Mouse (Mus musculus): ENCODE results near the gene Chchd1. TPM values are rescaled to one million over a fixed set of nuclear protein-coding genes. Genes with fewer than 3 reads are reported as not detected.
A peak's percentile ranks its signal among the peaks of the same experiment; 100 is the strongest.

Chchd1 gene
- polyA plus RNA-seq (2016; fragmentation: Nextera tagmentation; extraction: Ambion mirVana), result 268 and 275 TPM in 2 replicates

GRCm38 (mm10) chr14:20702741-20703381, at the start of gene Chchd1:
Gene Chchd1, plus strand, starts transcription at chr14:20703006.
- WGBS, result under 1% methylated on average over 61 of the region's 61 CpGs
- Histone ChIP-seq H3K27me3 (no peaks in the 10 kb centered on the region), H3K9ac (peak within 1 kb of the TSS; percentile 83), H3K4me3 (replicated peaks) (peak within 1 kb of the TSS; percentile 80), H3K9me3 (no peaks in the 10 kb centered on the region), H3K4me1 (peaks cover 42% of the 10 kb centered on the region), H3K36me3 (replicated peaks) (peaks cover 24% of the 10 kb centered on the region), H3K27ac (peak within 1 kb of the TSS; percentile 93), H3K4me2 (peak within 1 kb of the TSS; percentile 70)
- ATAC-seq (ENCODE audit: low FRiP score), result peak; percentile 75

GRCm38 (mm10) chr14:20654690-20655421, 48.0 kb upstream of the Chchd1 start:
- no peaks in the 10 kb centered on the region for H3K9me3 ChIP-seq
- no peaks in the 10 kb centered on the region for H3K36me3 ChIP-seq (replicated peaks)
- 82% methylated on average over 9 of the region's 9 CpGs for WGBS
- H3K27me3 ChIP-seq, result peaks cover 9% of the 10 kb centered on the region; the same call in 1 of the 2 replicates
- H3K4me1 ChIP-seq, result no peaks in the 10 kb centered on the region
- H3K27ac ChIP-seq, result no peak overlapping the region
- H3K9ac ChIP-seq, result no peak overlapping the region
- ATAC-seq (ENCODE audit: low FRiP score), result no peak
- no peak overlapping the region for H3K4me3 ChIP-seq (replicated peaks)
- H3K4me2 ChIP-seq, result no peak overlapping the region

- Histone ChIP-seq H3K36me3 (replicated peaks) (no peaks in the 10 kb centered on the region), H3K4me2 (no peak overlapping the region), H3K9me3 (no peaks in the 10 kb centered on the region), H3K27me3 (peaks cover 9% of the 10 kb centered on the region; the same call in 1 of the 2 replicates), H3K4me1 (no peaks in the 10 kb centered on the region), H3K4me3 (replicated peaks) (no peak overlapping the region), H3K9ac (no peak overlapping the region), H3K27ac (no peak overlapping the region)
- no peak for ATAC-seq (ENCODE audit: low FRiP score)
- 80% methylated on average over 9 of the region's 9 CpGs for WGBS
These were observed 47.1 kb upstream of the Chchd1 start for GRCm38 (mm10) chr14:20655731-20656130.

GRCm38 (mm10) chr14:20656361-20656760, 46.4 kb upstream of the Chchd1 start, which contains the start of gene Myoz1:
Gene Myoz1, minus strand, starts transcription at chr14:20656540.
- H3K27ac ChIP-seq, result no peak within 1 kb of the TSS
- H3K4me3 ChIP-seq (replicated peaks), result no peak within 1 kb of the TSS
- H3K4me2 ChIP-seq, result no peak within 1 kb of the TSS
- WGBS, result 38% methylated on average over 11 of the region's 11 CpGs
- no peak within 1 kb of the TSS for H3K9ac ChIP-seq
- peaks cover 9% of the 10 kb centered on the region; the same call in 1 of the 2 replicates for H3K27me3 ChIP-seq
- no peaks in the 10 kb centered on the region for H3K9me3 ChIP-seq
- no peak for ATAC-seq (ENCODE audit: low FRiP score)
- peaks cover under 1% of the 10 kb centered on the region; the same call in 1 of the 2 replicates for H3K4me1 ChIP-seq
- H3K36me3 ChIP-seq (replicated peaks), result no peaks in the 10 kb centered on the region

- Histone ChIP-seq H3K27ac (no peak overlapping the region), H3K9ac (no peak overlapping the region), H3K36me3 (replicated peaks) (no peaks in the 10 kb centered on the region), H3K9me3 (no peaks in the 10 kb centered on the region), H3K27me3 (peaks cover 24% of the 10 kb centered on the region), H3K4me1 (peaks cover 13% of the 10 kb centered on the region), H3K4me2 (no peak overlapping the region), H3K4me3 (replicated peaks) (no peak overlapping the region)
- ATAC-seq (ENCODE audit: low FRiP score), result no peak
These were observed 44.5 kb upstream of the Chchd1 start for GRCm38 (mm10) chr14:20658326-20658725.

GRCm38 (mm10) chr14:20658902-20659301, 43.9 kb upstream of the Chchd1 start:
- no peak for ATAC-seq (ENCODE audit: low FRiP score)
- WGBS, result 85% methylated on average over 6 of the region's 6 CpGs

GRCm38 (mm10) chr14:20659687-20660086, 43.1 kb upstream of the Chchd1 start:
- 94% methylated on average over 7 of the region's 7 CpGs for WGBS
- H3K9me3 ChIP-seq, result no peaks in the 10 kb centered on the region
- H3K36me3 ChIP-seq (replicated peaks), result no peaks in the 10 kb centered on the region
- H3K9ac ChIP-seq, result no peak overlapping the region
- no peak overlapping the region for H3K4me2 ChIP-seq
- ATAC-seq (ENCODE audit: low FRiP score), result no peak
- peaks cover 29% of the 10 kb centered on the region for H3K27me3 ChIP-seq
- H3K4me3 ChIP-seq (replicated peaks), result no peak overlapping the region
- no peak overlapping the region for H3K27ac ChIP-seq
- H3K4me1 ChIP-seq, result peaks cover 13% of the 10 kb centered on the region

More at GRCm38 (mm10) chr14:20658902-20659301, 43.9 kb upstream of the Chchd1 start:
- H3K4me1 ChIP-seq, result peaks cover 13% of the 10 kb centered on the region
- no peak overlapping the region for H3K4me3 ChIP-seq (replicated peaks)
- H3K27me3 ChIP-seq, result peaks cover 29% of the 10 kb centered on the region
- no peak overlapping the region for H3K4me2 ChIP-seq
- H3K9ac ChIP-seq, result no peak overlapping the region
- H3K27ac ChIP-seq, result no peak overlapping the region
- H3K9me3 ChIP-seq, result no peaks in the 10 kb centered on the region
- H3K36me3 ChIP-seq (replicated peaks), result no peaks in the 10 kb centered on the region

- Histone ChIP-seq H3K4me3 (replicated peaks) (peak overlapping the region; percentile 55), H3K4me2 (peak overlapping the region; percentile 87), H3K27ac (peak overlapping the region; percentile 76), H3K9ac (peak overlapping the region; percentile 73), H3K27me3 (peaks cover 35% of the 10 kb centered on the region), H3K36me3 (replicated peaks) (no peaks in the 10 kb centered on the region), H3K4me1 (peaks cover 13% of the 10 kb centered on the region), H3K9me3 (no peaks in the 10 kb centered on the region)
- WGBS, result 2% methylated on average over 52 of the region's 52 CpGs
- ATAC-seq (ENCODE audit: low FRiP score), result peak; percentile 90
These were observed 41.8 kb upstream of the Chchd1 start for GRCm38 (mm10) chr14:20660827-20661660.

GRCm38 (mm10) chr14:20661661-20662331, 41.0 kb upstream of the Chchd1 start:
- Histone ChIP-seq H3K4me1 (peaks cover 13% of the 10 kb centered on the region), H3K36me3 (replicated peaks) (no peaks in the 10 kb centered on the region), H3K4me2 (peak overlapping the region; percentile 87), H3K9ac (peak overlapping the region; percentile 73), H3K27ac (peak overlapping the region; percentile 76), H3K9me3 (no peaks in the 10 kb centered on the region), H3K27me3 (peaks cover 35% of the 10 kb centered on the region), H3K4me3 (replicated peaks) (peak overlapping the region; percentile 55)
- ATAC-seq (ENCODE audit: low FRiP score), result peak; percentile 51
- WGBS, result 12% methylated on average over 19 of the region's 19 CpGs

GRCm38 (mm10) chr14:20662740-20663139, 40.1 kb upstream of the Chchd1 start:
- Histone ChIP-seq H3K9me3 (no peaks in the 10 kb centered on the region), H3K27ac (no peak overlapping the region), H3K4me1 (peaks cover 13% of the 10 kb centered on the region), H3K4me2 (no peak overlapping the region), H3K27me3 (peaks cover 40% of the 10 kb centered on the region), H3K4me3 (replicated peaks) (no peak overlapping the region), H3K36me3 (replicated peaks) (no peaks in the 10 kb centered on the region), H3K9ac (no peak overlapping the region)
- no peak for ATAC-seq (ENCODE audit: low FRiP score)
- WGBS, result 87% methylated on average over 3 of the region's 3 CpGs

- Histone ChIP-seq H3K27ac (no peak overlapping the region), H3K4me1 (peaks cover 13% of the 10 kb centered on the region), H3K9ac (no peak overlapping the region), H3K27me3 (peaks cover 48% of the 10 kb centered on the region), H3K4me3 (replicated peaks) (no peak overlapping the region), H3K9me3 (no peaks in the 10 kb centered on the region), H3K4me2 (no peak overlapping the region), H3K36me3 (replicated peaks) (no peaks in the 10 kb centered on the region)
- ATAC-seq (ENCODE audit: low FRiP score), result no peak
- WGBS, result 82% methylated on average over 2 of the region's 2 CpGs
These were observed 39.2 kb upstream of the Chchd1 start for GRCm38 (mm10) chr14:20663601-20664000.

Measured in forebrain, embryonic 12.5 days (tissue).